Mouse (Mus musculus) C2C12 (cell line): ENCODE measurements around the gene Dpf3.

Experiments used
- CTCF ChIP-seq: IDR thresholded peaks from one replicate; pipeline ENCODE4 v1.5.1; 2011; ENCODE audit not compliant: control insufficient read depth, insufficient read depth, insufficient read length
- FOSL1 ChIP-seq: IDR thresholded peaks from one replicate; pipeline ENCODE4 v1.8.0; 2011; ENCODE audit warnings: mild to moderate bottlenecking, low read length; ENCODE audit not compliant: poor library complexity, insufficient read depth, severe bottlenecking
- MAX ChIP-seq: IDR thresholded peaks from one replicate; pipeline ENCODE4 v1.6.1; 2011; ENCODE audit warnings: mild to moderate bottlenecking, control low read depth

GRCm38 (mm10) chr12:83317646-83318443 is 169.7 kb downstream of the Dpf3 start:
- no peak for TF ChIP-seq CTCF
- no peak for TF ChIP-seq FOSL1
- no peak for TF ChIP-seq MAX
